Mouse (Mus musculus): Measurements from ENCODE around the gene Fam151a. TPM values are rescaled to one million over a fixed set of nuclear protein-coding genes. Genes with fewer than 3 reads are reported as not detected.

Fam151a gene
- total and polyA plus RNA-seq, 3 experiments: 0.11 to 0.34 (median 0.24) TPM

- dilution Hi-C loops (cut with MboI; ENCODE audit: extremely low pct_ligation_motif_present, extremely low pct_unique_long_range_greater_than_20kb, low sequenced_read_pairs): no loop called here
- H3K4me1 ChIP-seq (ENCODE audit: control insufficient read depth in 1 of 2, insufficient read depth in 2 of 2): peaks cover 41 to 85% of the 10 kb centered on the region in 2 experiments
- peak; percentile 97 for DNase-seq (ENCODE audit: extremely low read depth)
These were observed 54.1 kb downstream of the Fam151a start for GRCm38 (mm10) chr4:106787830-106788229.

GRCm38 (mm10) chr4:106788627-106789026, 54.9 kb downstream of the Fam151a start:
- dilution Hi-C loops (cut with MboI; ENCODE audit: extremely low pct_ligation_motif_present, extremely low pct_unique_long_range_greater_than_20kb, low sequenced_read_pairs) (no loop called here), in situ Hi-C loops (cut with MboI; ENCODE audit: low pct_ligation_motif_present, low pct_unique_long_range_greater_than_20kb, low sequenced_read_pairs) (no loop called here)
- peaks cover 0 to 14% of the 10 kb centered on the region in 2 experiments for H3K36me3 ChIP-seq (replicated peaks in 1 of 2; ENCODE audit: control insufficient read depth in 1 of 2, insufficient read depth in 1 of 2, low read length in 1 of 2)
- TF ChIP-seq ZMIZ1 (IDR thresholded peaks at IDR 0.05; ENCODE audit: low read depth, low read length): no peak; the same call in 1 of the 2 replicates
- TF ChIP-seq CHD1 (IDR thresholded peaks at IDR 0.05; ENCODE audit: low read depth, low read length): no peak
- no peak for TF ChIP-seq CTCF (conservative IDR thresholded peaks at IDR 0.05 in 1 of 2, IDR thresholded peaks at IDR 0.05 in 1 of 2; ENCODE audit: low read depth in 2 of 2, low read length in 2 of 2)
- no peak for TF ChIP-seq UBTF (IDR thresholded peaks at IDR 0.05; ENCODE audit: low read depth, low read length)
- peak; percentile 96 for TF ChIP-seq MXI1 (IDR thresholded peaks at IDR 0.05; ENCODE audit: low read depth, low read length)
- TF ChIP-seq POLR2A (IDR thresholded peaks at IDR 0.05; ENCODE audit: low read depth, low read length): peak; percentile 68
- no peak for TF ChIP-seq GABPA (IDR thresholded peaks at IDR 0.05; ENCODE audit: insufficient replicate concordance, low read depth, low read length)
- TF ChIP-seq NELFE (IDR thresholded peaks at IDR 0.05; ENCODE audit: low read depth, low read length): peak; percentile 63; the same call in 1 of the 2 replicates
- no peak for TF ChIP-seq MEF2A (IDR thresholded peaks at IDR 0.05; ENCODE audit: borderline replicate concordance, low read depth, low read length)
- peak; percentile 96 for TF ChIP-seq ZNF384 (IDR thresholded peaks at IDR 0.05; ENCODE audit: low read depth, low read length)
- no peak for TF ChIP-seq MAFK (IDR thresholded peaks at IDR 0.05; ENCODE audit: insufficient replicate concordance, low read length)
- no peak for TF ChIP-seq MAZ (IDR thresholded peaks at IDR 0.05; ENCODE audit: low read depth, low read length)
- peak; percentile 97 for TF ChIP-seq MAX (IDR thresholded peaks at IDR 0.05; ENCODE audit: low read length)
- no peak for TF ChIP-seq NRF1 (IDR thresholded peaks at IDR 0.05; ENCODE audit: low read depth, low read length)
- peak; percentile 72 for TF ChIP-seq USF2 (conservative IDR thresholded peaks at IDR 0.05; ENCODE audit: low read depth, low read length)
- no peak for TF ChIP-seq POLR2AphosphoS2 (IDR thresholded peaks at IDR 0.05; ENCODE audit: low read depth, low read length)
- TF ChIP-seq KAT2A (IDR thresholded peaks at IDR 0.05; ENCODE audit: insufficient replicate concordance, low read length): no peak

More at GRCm38 (mm10) chr4:106787830-106788229, 54.1 kb downstream of the Fam151a start:
- TF ChIP-seq ZKSCAN1 (IDR thresholded peaks at IDR 0.05; ENCODE audit: borderline replicate concordance, low read depth, low read length) (no peak), RAD21 (IDR thresholded peaks at IDR 0.05; ENCODE audit: low read depth, low read length) (no peak), IRF4 (IDR thresholded peaks at IDR 0.05; ENCODE audit: low read depth, low read length) (peak; percentile 96), ZC3H11A (IDR thresholded peaks at IDR 0.05; ENCODE audit: low read depth, low read length) (no peak), UBTF (IDR thresholded peaks at IDR 0.05; ENCODE audit: low read depth, low read length) (no peak; the same call in 1 of the 2 replicates), SIN3A (IDR thresholded peaks at IDR 0.05; ENCODE audit: low read length) (peak; percentile 66; the same call in 1 of the 2 replicates), JUND (conservative IDR thresholded peaks at IDR 0.05; ENCODE audit: low read depth, low read length) (peak; percentile 90), KAT2A (IDR thresholded peaks at IDR 0.05; ENCODE audit: insufficient replicate concordance, low read length) (peak; percentile 69; the same call in 1 of the 2 replicates), NELFE (IDR thresholded peaks at IDR 0.05; ENCODE audit: low read depth, low read length) (no peak), USF1 (IDR thresholded peaks at IDR 0.05; ENCODE audit: low read depth, low read length) (no peak), RCOR1 (conservative IDR thresholded peaks at IDR 0.05; ENCODE audit: low read depth, low read length) (peak; percentile 94), GABPA (IDR thresholded peaks at IDR 0.05; ENCODE audit: insufficient replicate concordance, low read depth, low read length) (no peak), MYC (IDR thresholded peaks at IDR 0.05; ENCODE audit: low read depth, low read length) (no peak), MXI1 (IDR thresholded peaks at IDR 0.05; ENCODE audit: low read depth, low read length) (0 out of 2 replicates have a peak, but pooled peaks have one; percentile 46), ZNF384 (IDR thresholded peaks at IDR 0.05; ENCODE audit: low read depth, low read length) (peak; percentile 64; the same call in 1 of the 2 replicates), MAZ (IDR thresholded peaks at IDR 0.05; ENCODE audit: low read depth, low read length) (peak; percentile 97), ETS1 (conservative IDR thresholded peaks at IDR 0.05; ENCODE audit: low read depth, low read length) (peak; percentile 93), USF2 (conservative IDR thresholded peaks at IDR 0.05; ENCODE audit: low read depth, low read length) (no peak), POLR2AphosphoS2 (IDR thresholded peaks at IDR 0.05; ENCODE audit: low read depth, low read length) (no peak), EP300 (IDR thresholded peaks at IDR 0.05; ENCODE audit: low read length) (peak; percentile 94), PAX5 (IDR thresholded peaks at IDR 0.05; ENCODE audit: low read length) (no peak), CHD2 (IDR thresholded peaks at IDR 0.05; ENCODE audit: low read length) (peak; percentile 97), TBP (conservative IDR thresholded peaks at IDR 0.05; ENCODE audit: low read depth, low read length) (peak; percentile 62; the same call in 1 of the 2 replicates), NRF1 (IDR thresholded peaks at IDR 0.05; ENCODE audit: low read depth, low read length) (0 out of 2 replicates have a peak, but pooled peaks have one; percentile 23), TCF12 (IDR thresholded peaks at IDR 0.05; ENCODE audit: low read depth, low read length) (peak; percentile 94), MAFK (IDR thresholded peaks at IDR 0.05; ENCODE audit: insufficient replicate concordance, low read length) (peak; percentile 78; the same call in 1 of the 2 replicates), JUN (IDR thresholded peaks at IDR 0.05; ENCODE audit: insufficient read depth, low read depth, low read length) (peak; percentile 95), MEF2A (IDR thresholded peaks at IDR 0.05; ENCODE audit: borderline replicate concordance, low read depth, low read length) (peak; percentile 90), MAX (IDR thresholded peaks at IDR 0.05; ENCODE audit: low read length) (no peak; the same call in none of the 2 replicates), ELF1 (IDR thresholded peaks at IDR 0.05; ENCODE audit: low read depth, low read length) (no peak; the same call in 1 of the 2 replicates), ZMIZ1 (IDR thresholded peaks at IDR 0.05; ENCODE audit: low read depth, low read length) (peak; percentile 83), CTCF (conservative IDR thresholded peaks at IDR 0.05 in 1 of 2, IDR thresholded peaks at IDR 0.05 in 1 of 2; ENCODE audit: low read depth in 2 of 2, low read length in 2 of 2) (no peak; a peak in 1 of 4 replicates), SMC3 (IDR thresholded peaks at IDR 0.05; ENCODE audit: low read depth, low read length) (peak; percentile 31; the same call in 1 of the 2 replicates), HCFC1 (IDR thresholded peaks at IDR 0.05; ENCODE audit: low read depth, low read length) (peak; percentile 56), POLR2A (IDR thresholded peaks at IDR 0.05; ENCODE audit: low read depth, low read length) (peak; percentile 55; the same call in 1 of the 2 replicates), E2F4 (IDR thresholded peaks at IDR 0.05; ENCODE audit: insufficient replicate concordance, low read depth, low read length) (no peak), BHLHE40 (IDR thresholded peaks at IDR 0.05; ENCODE audit: low read depth, low read length) (peak; percentile 83), CHD1 (IDR thresholded peaks at IDR 0.05; ENCODE audit: low read depth, low read length) (0 out of 2 replicates have a peak, but pooled peaks have one; percentile 45)
- H3K79me2 ChIP-seq (replicated peaks; ENCODE audit: control insufficient read depth, extremely low read depth, insufficient read depth, poor library complexity, severe bottlenecking): no peaks in the 10 kb centered on the region; the same call in 1 of the 2 replicates
- peak overlapping the region; percentile 97 for H3K27ac ChIP-seq (ENCODE audit: insufficient read depth, low read depth)
- in situ Hi-C loops (cut with MboI; ENCODE audit: low pct_ligation_motif_present, low pct_unique_long_range_greater_than_20kb, low sequenced_read_pairs): no loop called here
- no peaks in the 10 kb centered on the region for H3K27me3 ChIP-seq (replicated peaks)
- peaks cover 0 to 12% of the 10 kb centered on the region in 2 experiments for H3K36me3 ChIP-seq (replicated peaks in 1 of 2; ENCODE audit: control insufficient read depth in 1 of 2, insufficient read depth in 1 of 2, low read length in 1 of 2)
- peak overlapping the region in 2 of 3 experiments; percentile 4 to 46 for H3K4me3 ChIP-seq (replicated peaks in 1 of 3; ENCODE audit: low read depth in 2 of 3, low read length in 2 of 3, poor library complexity in 1 of 3)
- no peaks in the 10 kb centered on the region for H3K9me3 ChIP-seq (replicated peaks; ENCODE audit: low read length)
- peak overlapping the region; percentile 87 for H3K4me2 ChIP-seq (ENCODE audit: insufficient read depth, low read depth, poor library complexity, severe bottlenecking)
- H3K9ac ChIP-seq (ENCODE audit: insufficient read depth, low read depth): peak overlapping the region; percentile 67

More at GRCm38 (mm10) chr4:106788627-106789026, 54.9 kb downstream of the Fam151a start:
- peak overlapping the region; percentile 97 for H3K27ac ChIP-seq (ENCODE audit: insufficient read depth, low read depth)
- H3K4me2 ChIP-seq (ENCODE audit: insufficient read depth, low read depth, poor library complexity, severe bottlenecking): peak overlapping the region; percentile 87
- H3K4me1 ChIP-seq (ENCODE audit: control insufficient read depth in 1 of 2, insufficient read depth in 2 of 2): peaks cover 41 to 88% of the 10 kb centered on the region in 2 experiments
- no peaks in the 10 kb centered on the region for H3K27me3 ChIP-seq (replicated peaks)
- H3K4me3 ChIP-seq (replicated peaks in 1 of 3; ENCODE audit: low read depth in 2 of 3, low read length in 2 of 3, poor library complexity in 1 of 3): peak overlapping the region; percentile 34 to 46 (median 39)
- H3K9ac ChIP-seq (ENCODE audit: insufficient read depth, low read depth): peak overlapping the region; percentile 67
- H3K9me3 ChIP-seq (replicated peaks; ENCODE audit: low read length): no peaks in the 10 kb centered on the region
- H3K79me2 ChIP-seq (replicated peaks; ENCODE audit: control insufficient read depth, extremely low read depth, insufficient read depth, poor library complexity, severe bottlenecking): no peaks in the 10 kb centered on the region; the same call in 1 of the 2 replicates
- DNase-seq (ENCODE audit: extremely low read depth): peak; percentile 87
